Mouse (Mus musculus) lung, postnatal 0 days (tissue): ENCODE results near the gene Snapin. TPM values are rescaled to one million over a fixed set of nuclear protein-coding genes. Genes with fewer than 3 reads are reported as not detected.

Experiments used
- ATAC-seq: fragments of 200-750 bp; cut with Nextera tagmentation; 2 replicates; pipeline ENCODE4 v1.8.0; 2017; ENCODE audit warnings: moderate library complexity
- DNase-seq: peaks from one replicate; pipeline ENCODE4 v3.0.0-alpha.2; 2016; ENCODE audit warnings: low spot score
- H3K27ac ChIP-seq: fragments of 300-500 bp; sonication (generic); 2 replicates; pipeline ENCODE4 v1.5.1; 2014; ENCODE audit warnings: antibody characterized with exemption, mild to moderate bottlenecking, low read length, mixed read lengths
- H3K27me3 ChIP-seq: fragments of 300-500 bp; sonication (generic); replicated peaks from 2 replicates; pipeline ENCODE4 v1.6.1; 2014; ENCODE audit warnings: low read length, mixed read lengths; ENCODE audit not compliant: insufficient read depth
- H3K36me3 ChIP-seq: fragments of 300-500 bp; sonication (generic); 2 replicates; pipeline ENCODE4 v1.6.1; 2014; ENCODE audit warnings: low read length, mixed read lengths; ENCODE audit not compliant: insufficient read depth
- H3K4me1 ChIP-seq: fragments of 300-500 bp; sonication (generic); 2 replicates; pipeline ENCODE4 v1.6.1; 2014; ENCODE audit warnings: antibody characterized with exemption, low read depth, low read length, mixed read lengths; ENCODE audit not compliant: insufficient read depth
- H3K4me2 ChIP-seq: fragments of 300-500 bp; sonication (generic); replicated peaks from 2 replicates; pipeline ENCODE4 v1.6.1; 2014; ENCODE audit warnings: low read depth, mild to moderate bottlenecking, low read length, moderate library complexity, mixed read lengths
- H3K4me3 ChIP-seq: fragments of 300-500 bp; sonication (generic); 2 replicates; pipeline ENCODE4 v1.5.1; 2014; ENCODE audit warnings: low read depth, low read length
- H3K9ac ChIP-seq: fragments of 300-500 bp; sonication (generic); replicated peaks from 2 replicates; pipeline ENCODE4 v1.6.1; 2014; ENCODE audit warnings: low read depth, mild to moderate bottlenecking
- H3K9me3 ChIP-seq: fragments of 300-500 bp; sonication (generic); 2 replicates; pipeline ENCODE4 v1.6.1; 2016; ENCODE audit warnings: low read length, mixed read lengths
- CTCF ChIP-seq: IDR thresholded peaks from 2 replicates; pipeline ENCODE4 v1.5.1; 2016; ENCODE audit warnings: antibody characterized with exemption, mild to moderate bottlenecking
- EP300 ChIP-seq: IDR thresholded peaks from 2 replicates; pipeline ENCODE4 v1.6.1; 2016; ENCODE audit warnings: antibody characterized with exemption, mild to moderate bottlenecking, control low read depth
- WGBS: fragments of 180-500 bp; shearing (Covaris S2); extraction: QIAGEN DNeasy Blood & Tissue Kit; methylation state at CpG from one replicate; pipeline ENCODE4 v1.1.7; 2014; 5-methylcytosine and 5-hydroxymethylcytosine counted together
- polyA plus RNA-seq: library from polyadenylated mRNA; unstranded; fragments of >200 nt; fragmentation: Nextera tagmentation; extraction: Ambion mirVana; gene quantifications from 2 replicates; pipeline ENCODE4 v1.2.1, GENCODE M21; 2015

Gene Snapin
- polyA plus RNA-seq, 1 experiment from 2014 or later = 101 TPM

DNA sequence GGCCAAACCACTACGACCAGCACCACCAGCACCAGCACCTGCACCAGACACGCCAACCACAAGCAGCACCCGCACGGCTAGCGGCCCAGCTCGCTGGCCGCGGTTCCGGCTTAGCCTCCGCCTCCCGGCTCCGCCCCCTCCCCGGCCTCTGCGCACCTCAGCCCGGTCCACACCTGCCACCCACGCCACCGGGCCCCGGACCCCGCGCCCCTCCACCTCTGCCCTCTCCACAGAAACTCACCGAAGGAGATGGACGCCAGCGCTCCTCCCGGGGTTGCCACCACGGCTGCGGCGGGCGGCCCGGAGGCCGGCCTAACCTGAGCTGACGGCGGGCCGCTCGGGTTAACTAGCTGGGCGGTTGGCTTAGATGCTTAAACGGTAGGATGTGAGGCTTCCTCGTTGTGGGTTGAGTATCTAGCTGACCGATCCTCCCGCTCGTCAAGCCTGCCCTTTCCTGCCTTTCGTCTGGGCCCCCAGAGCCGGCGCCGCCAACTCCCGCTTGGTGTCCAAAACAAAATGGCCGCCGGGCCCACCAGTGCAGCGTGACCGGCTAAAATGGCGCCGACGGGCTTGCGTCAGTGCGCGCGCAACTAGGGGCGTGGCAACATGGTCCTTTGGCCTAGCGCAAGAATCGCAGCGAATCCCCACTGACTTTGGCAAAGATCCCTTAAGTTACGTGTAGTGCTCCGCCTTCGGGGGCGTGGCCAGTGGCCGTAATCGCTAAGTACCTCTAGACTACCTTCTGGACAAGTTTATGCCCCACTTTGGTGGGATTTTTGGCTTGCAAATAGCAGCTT, 18.3 kb upstream of the Snapin start, which contains the start of gene Chtop:
Gene Chtop, minus strand, starts transcription at position 549 of the 797 bp plus-strand sequence.
- Histone ChIP-seq H3K9me3 (no peaks in the 10 kb centered on the region), H3K9ac (peak within 1 kb of the TSS; percentile 99), H3K4me3 (peak within 1 kb of the TSS; percentile 94), H3K36me3 (peaks cover 14% of the 10 kb centered on the region; the same call in 1 of the 2 replicates), H3K4me1 (peaks cover 22% of the 10 kb centered on the region; the same call in 1 of the 2 replicates), H3K27ac (peak within 1 kb of the TSS; percentile 96), H3K27me3 (no peaks in the 10 kb centered on the region), H3K4me2 (peak within 1 kb of the TSS; percentile 56)
- DNase-seq = peak; percentile 99
- peak; percentile 91 for ATAC-seq
- TF ChIP-seq CTCF = no peak
- 0 out of 2 replicates have a peak, but pooled peaks have one; percentile 26 for TF ChIP-seq EP300
- 0% methylated on average over 57 of the region's 66 CpGs for WGBS

DNA sequence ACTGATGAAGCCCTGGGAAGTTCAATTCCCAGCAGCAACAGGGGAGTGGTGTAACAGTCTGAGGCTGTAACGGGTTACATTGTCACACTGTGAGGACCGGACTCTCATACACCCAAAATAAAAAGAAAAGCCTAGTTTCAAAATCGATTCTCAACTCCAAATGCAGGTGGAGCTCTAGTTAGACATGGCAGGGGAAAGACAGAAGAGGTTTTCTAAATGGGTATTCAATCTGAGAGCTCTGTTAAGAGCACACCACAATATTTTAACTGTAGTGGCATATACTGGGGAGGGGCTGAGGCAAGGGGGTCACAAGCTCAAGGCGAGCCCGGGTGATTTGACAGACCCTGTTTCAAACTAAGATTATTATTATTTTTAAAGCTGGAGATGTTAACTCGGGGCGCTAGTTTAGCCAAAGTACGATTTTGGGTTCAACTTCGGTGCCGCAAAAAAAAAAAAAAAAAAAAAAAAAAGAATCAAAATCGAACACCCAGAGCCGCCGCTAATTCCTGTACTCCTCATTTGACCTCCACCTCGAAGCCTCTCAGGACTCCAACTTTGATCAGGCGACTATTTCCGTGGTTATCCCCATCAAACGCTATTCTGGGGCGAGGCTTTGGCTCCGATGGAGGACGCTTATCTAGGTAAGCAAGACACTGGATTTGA, 17.6 kb upstream of the Snapin start:
- no peaks in the 10 kb centered on the region for H3K27me3 ChIP-seq
- 3% methylated on average over 20 of the region's 20 CpGs for WGBS
- peaks cover 17% of the 10 kb centered on the region for H3K36me3 ChIP-seq
- ATAC-seq (no peak), DNase-seq (no peak)
- peak overlapping the region; percentile 94 for H3K4me3 ChIP-seq
- H3K9me3 ChIP-seq = no peaks in the 10 kb centered on the region
- TF ChIP-seq EP300 (no peak), CTCF (peak; percentile 9; the same call in 1 of the 2 replicates)
- H3K4me2 ChIP-seq = peak overlapping the region; percentile 56
- H3K4me1 ChIP-seq = peaks cover 16% of the 10 kb centered on the region; the same call in 1 of the 2 replicates
- peak overlapping the region; percentile 96 for H3K27ac ChIP-seq
- peak overlapping the region; percentile 99 for H3K9ac ChIP-seq

DNA sequence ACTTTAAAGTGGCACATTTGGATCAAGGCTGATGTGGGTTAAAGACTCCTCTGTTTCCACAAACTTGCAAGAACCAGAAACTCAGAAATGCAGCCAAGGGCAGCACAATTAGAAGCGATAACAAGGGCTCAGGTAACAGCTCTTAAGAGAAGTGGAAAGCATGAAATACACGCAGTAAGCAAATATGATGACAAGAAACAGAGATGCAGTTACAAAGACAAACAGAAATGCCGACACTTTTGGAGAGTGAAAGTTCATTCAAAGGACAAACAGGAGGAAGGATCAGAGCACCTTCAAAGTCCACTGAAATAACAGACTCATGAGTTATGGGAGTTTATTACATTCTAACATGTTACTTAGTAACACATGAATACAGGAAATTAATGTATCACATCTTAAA, 15.5 kb upstream of the Snapin start:
- Histone ChIP-seq H3K4me2 (no peak overlapping the region), H3K9me3 (no peaks in the 10 kb centered on the region), H3K9ac (no peak overlapping the region), H3K36me3 (peaks cover 32% of the 10 kb centered on the region), H3K4me3 (no peak overlapping the region), H3K4me1 (peaks cover 16% of the 10 kb centered on the region; the same call in 1 of the 2 replicates), H3K27ac (no peak overlapping the region), H3K27me3 (no peaks in the 10 kb centered on the region)
- WGBS = 49% methylated on average over 3 of the region's 3 CpGs
- TF ChIP-seq CTCF = no peak
- TF ChIP-seq EP300 = peak; percentile 39; the same call in 1 of the 2 replicates
- DNase-seq = peak; percentile 69
- no peak for ATAC-seq

DNA sequence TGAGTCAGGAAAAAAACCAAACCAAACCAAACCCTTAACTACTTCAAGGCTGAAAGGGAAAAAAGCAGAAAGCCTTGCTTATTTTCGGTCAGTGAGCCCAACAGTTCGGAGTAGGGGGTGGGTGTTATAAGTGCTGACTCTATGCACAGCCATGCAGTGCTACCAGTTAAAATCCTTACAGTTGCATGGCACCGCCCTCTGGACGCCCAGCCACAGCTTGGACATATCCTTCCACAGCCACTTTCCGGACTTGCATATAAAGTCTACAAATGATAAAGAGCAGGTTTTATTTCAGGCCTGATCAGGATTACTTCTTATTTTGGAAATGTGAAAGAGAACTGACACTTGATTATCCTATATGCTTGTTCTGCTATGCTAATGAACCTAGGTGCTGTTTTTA, 14.4 kb upstream of the Snapin start:
- H3K4me1 ChIP-seq = peaks cover 16% of the 10 kb centered on the region; the same call in 1 of the 2 replicates
- H3K27me3 ChIP-seq = no peaks in the 10 kb centered on the region

DNA sequence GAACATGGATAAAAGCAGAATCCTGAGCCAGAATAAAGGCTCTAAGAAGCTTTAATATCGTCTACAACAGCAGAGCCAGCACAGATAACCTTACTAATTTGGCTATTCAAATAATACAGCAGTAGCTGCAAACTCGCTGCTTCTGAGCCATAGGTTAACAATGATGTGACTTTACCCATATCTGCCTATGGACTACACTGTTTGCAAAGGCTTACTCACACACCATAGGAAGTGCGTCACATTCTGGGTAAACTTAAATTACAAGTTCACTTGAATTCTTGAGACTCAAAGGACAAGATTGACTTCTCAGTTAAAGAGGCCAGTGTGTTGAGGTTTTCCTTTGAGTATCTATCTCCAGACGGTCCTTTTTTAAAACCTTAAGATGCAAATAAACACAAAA, 12.6 kb upstream of the Snapin start:
- H3K4me3 ChIP-seq = no peak overlapping the region
- H3K9me3 ChIP-seq = no peaks in the 10 kb centered on the region
- no peak overlapping the region for H3K9ac ChIP-seq
- no peak for ATAC-seq
- H3K27me3 ChIP-seq = no peaks in the 10 kb centered on the region
- H3K4me1 ChIP-seq = peaks cover 16% of the 10 kb centered on the region; the same call in 1 of the 2 replicates
- 0 out of 2 replicates have a peak, but pooled peaks have one; percentile 20 for TF ChIP-seq EP300
- no peak for TF ChIP-seq CTCF
- H3K36me3 ChIP-seq = peaks cover 36% of the 10 kb centered on the region
- no peak overlapping the region for H3K27ac ChIP-seq
- H3K4me2 ChIP-seq = no peak overlapping the region
- DNase-seq = peak; percentile 51
- 56% methylated on average over 4 of the region's 4 CpGs for WGBS

More for the DNA sequence above, 14.4 kb upstream of the Snapin start:
- 75% methylated on average over 5 of the region's 5 CpGs for WGBS
- no peak overlapping the region for H3K9ac ChIP-seq
- peaks cover 34% of the 10 kb centered on the region for H3K36me3 ChIP-seq
- no peak for TF ChIP-seq CTCF
- DNase-seq (peak; percentile 81), ATAC-seq (peak; percentile 43)
- H3K4me2 ChIP-seq = no peak overlapping the region
- H3K4me3 ChIP-seq = no peak overlapping the region
- H3K27ac ChIP-seq = no peak overlapping the region
- no peaks in the 10 kb centered on the region for H3K9me3 ChIP-seq

DNA sequence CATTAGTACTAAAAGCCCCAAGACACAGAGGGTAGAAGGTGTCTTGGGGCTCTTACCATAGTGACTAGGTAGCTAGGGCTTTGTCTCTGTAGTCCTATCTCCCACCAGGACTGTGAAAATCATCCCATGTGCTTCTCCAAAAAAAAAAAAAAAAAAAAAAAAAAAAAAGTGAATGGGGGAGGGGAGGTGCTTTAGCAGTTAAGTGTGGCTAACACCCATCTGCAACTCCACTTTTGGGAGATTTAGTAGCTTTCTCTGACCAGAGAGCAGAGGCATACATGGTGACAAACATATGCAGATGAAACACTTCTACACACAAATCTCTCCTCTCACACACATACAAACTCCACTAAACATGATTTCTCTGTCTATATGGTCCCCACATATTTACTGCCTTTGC, 6.8 kb upstream of the Snapin start:
- DNase-seq (no peak), ATAC-seq (no peak)
- Histone ChIP-seq H3K36me3 (peaks cover 28% of the 10 kb centered on the region), H3K9me3 (no peaks in the 10 kb centered on the region), H3K4me2 (no peak overlapping the region), H3K9ac (no peak overlapping the region), H3K27me3 (no peaks in the 10 kb centered on the region), H3K27ac (no peak overlapping the region), H3K4me3 (no peak overlapping the region), H3K4me1 (no peaks in the 10 kb centered on the region)
- TF ChIP-seq CTCF (no peak), EP300 (no peak)
